Mouse (Mus musculus) kidney, postnatal 10 days (tissue): ENCODE measurements around the gene Atp5h.
A peak's percentile ranks its signal among the peaks of the same experiment; 100 is the strongest.
"Not testable (repeated sequence)": the region's sequence is repeated elsewhere in the genome, so short reads cannot be mapped to it uniquely, and the experiment has no call there.

Source experiments
- DNase-seq: peaks from one replicate; pipeline ENCODE4 v3.0.0; 2021; ENCODE audit warnings: mixed read lengths

The Atp5h gene

DNA sequence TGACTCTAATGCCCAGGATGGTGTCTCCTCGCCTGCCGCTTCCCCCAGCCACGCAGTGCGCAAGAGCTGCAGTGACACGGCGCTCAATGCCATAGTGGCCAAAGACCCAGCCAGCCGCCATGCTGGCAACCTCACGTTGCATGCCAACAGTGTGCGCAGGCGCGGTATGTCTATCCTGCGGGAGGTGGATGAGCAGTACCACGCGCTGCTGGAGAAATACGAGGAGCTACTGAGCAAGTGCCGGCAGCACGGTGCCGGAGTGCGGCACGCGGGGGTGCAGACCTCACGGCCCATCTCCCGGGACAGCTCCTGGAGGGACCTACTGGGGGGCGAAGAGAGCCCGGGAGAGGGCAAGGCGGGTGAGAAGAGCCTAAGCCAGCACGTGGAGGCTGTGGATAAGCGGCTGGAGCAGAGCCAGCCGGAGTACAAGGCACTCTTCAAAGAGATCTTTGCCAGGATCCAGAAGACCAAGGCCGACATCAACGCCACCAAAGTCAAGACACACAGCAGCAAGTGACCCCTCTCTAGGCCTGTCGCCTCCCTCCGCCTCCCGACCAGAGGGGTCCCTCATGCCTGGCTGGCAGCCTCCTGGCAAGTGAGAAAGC lies 25.9 kb downstream of the Atp5h start:
- DNase-seq, result no peak

DNA sequence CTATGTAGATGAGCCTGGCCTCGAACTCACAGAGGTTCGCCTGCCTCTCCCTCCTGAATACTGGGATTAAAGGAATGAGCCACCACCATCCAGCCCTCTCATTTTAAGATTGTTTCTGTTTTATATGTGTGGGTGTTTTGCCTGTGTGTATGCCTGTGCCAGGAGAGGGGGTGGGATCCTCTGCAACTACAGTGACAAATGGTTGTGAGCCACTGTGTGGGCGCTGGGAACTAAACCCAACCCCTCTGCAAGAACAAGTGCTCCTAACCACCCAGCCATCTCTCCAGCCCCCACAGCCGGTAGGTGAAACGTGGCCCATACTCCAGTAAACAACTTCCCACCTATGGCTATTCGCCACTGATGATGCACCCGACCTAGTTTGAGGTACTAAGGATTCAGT lies 28.4 kb downstream of the Atp5h start:
- DNase-seq, result no peak

DNA sequence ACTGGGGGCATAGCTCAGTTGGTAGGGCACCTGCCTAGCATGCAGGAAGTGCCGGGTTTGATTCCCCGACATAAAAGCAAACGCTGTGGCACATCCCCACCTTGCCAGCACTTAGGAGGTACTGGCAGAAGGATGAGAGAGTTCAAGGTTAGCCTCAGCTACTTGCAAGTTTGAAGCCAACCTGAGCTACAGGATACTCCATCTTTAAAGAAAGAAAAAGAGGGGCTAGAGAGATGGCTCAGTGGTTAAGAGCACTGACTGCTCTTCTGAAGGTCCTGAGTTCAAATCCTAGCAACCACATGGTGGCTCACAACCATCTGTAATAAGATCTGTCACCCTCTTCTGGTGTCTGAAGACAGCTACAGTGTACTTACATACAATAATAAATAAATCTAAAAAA lies 32.9 kb downstream of the Atp5h start:
- DNase-seq, result not testable (repeated sequence)

DNA sequence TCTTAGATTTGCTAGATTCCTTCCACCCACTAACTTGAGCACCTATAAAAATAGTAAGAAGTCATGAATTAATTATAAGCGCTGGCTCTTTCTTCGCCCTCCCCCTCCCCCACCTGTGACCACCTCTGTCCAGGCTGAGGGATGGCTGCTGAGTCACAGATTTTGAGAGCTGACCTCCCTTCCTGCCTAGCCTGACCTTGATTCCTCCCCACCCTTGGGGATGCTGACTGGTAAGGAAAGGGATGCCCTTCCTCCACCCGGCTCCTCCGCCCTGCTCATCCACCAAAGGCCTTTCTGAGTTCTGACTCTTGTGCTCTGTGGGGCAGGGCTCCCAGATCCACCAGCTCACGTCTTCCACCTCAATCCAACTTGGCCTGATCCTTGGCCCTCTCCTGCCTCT lies 35.2 kb downstream of the Atp5h start:
- peak; percentile 60 for DNase-seq

DNA sequence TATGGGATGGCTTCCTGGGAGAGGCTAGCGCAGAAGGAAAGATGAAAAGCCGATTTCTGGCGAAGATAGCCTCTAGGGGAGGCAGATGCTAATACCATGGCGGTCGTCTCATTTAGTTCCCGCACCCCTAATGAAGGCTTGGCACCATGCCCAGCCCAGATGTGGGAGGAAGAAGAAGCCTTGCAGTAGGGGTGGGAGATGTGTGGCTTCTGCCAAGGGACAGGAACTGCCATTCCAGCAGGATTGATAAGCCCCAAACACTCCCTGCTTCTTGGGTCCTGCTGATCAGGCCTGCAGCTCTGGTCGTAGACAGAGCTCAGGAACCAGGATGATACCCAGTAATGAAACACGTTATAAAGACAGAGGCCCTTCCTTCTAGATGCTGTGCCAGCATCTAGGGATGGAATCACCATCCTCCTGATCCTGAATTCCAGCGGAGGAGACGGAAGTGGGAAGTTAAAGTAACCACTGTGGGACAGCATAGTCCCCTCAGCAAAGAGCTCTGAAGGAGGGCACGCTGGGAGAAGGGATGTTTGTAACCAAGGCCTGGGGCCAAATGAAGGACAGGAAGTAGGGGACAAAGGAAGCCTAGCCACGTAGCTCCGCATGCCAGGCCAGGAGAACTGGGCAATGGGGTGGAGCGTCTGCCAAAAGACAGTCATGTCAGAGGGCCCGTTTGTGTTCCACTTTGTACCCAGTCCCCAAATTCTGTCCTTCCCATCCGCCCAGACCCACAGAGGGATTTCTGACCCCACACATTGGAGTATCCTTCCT lies 35.9 kb downstream of the Atp5h start:
- DNase-seq, result peak; percentile 77

DNA sequence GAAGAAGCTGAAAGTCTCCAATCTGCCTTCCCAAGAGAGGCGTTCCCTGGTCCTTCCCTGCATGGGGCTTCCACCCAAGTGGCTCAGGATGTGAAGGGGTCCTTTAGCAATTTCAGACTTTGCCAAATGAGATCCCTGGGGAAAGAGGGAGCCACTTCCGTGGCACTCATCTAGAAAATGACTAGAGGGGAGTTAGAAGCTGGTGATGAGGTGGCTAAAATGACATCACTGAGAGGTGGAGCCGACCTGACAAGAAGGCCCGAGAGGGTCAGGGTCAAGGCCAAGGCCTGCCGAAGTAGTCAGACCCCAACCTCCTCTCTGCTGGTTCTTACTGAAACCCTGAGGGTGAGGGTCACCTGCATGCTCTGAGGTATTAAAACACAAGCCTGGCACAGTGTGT lies 36.9 kb downstream of the Atp5h start:
- DNase-seq, result no peak

DNA sequence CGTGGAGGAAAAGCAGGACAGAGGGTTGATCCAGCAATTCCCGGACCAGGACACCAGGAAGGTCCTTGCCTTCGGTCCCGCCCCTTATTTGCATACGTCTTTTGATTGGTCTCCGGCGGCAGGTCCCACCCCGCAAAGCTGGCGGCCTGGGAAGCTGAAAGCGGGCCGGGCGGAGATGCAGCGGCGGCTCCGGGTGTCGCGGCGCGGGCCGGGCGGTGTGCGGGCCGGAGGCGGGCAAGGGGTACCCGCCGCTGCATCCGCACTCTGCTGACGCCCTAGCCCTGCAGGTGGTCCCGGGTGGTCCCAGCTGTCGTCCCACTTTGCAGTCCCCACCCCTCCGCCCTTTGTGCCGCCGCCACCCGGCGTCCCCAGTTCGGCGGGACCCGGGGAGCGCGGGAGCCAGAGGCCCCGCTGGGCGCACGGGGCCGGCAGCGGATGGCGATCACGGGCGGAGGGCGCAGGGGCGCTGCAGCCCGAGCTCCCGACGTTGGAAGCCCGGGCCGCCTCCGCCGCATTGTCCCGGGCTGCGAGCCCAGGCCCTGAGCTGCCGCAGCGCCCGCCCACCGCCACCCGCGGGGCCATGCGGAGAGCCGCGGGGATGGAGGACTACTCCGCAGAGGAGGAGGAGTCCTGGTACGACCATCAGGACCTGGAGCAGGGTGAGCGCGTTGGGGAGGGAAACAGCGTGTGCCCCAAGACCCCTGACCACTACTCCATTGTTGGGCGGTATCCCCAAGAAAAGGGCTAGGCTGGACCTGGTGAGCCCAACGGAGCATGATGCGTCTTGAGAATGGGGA lies 37.8 kb downstream of the Atp5h start, which contains the start of gene Cdr2l:
Cdr2l (plus strand) TSS at position 174 of the 797 bp plus-strand sequence.
- peak; percentile 95 for DNase-seq

DNA sequence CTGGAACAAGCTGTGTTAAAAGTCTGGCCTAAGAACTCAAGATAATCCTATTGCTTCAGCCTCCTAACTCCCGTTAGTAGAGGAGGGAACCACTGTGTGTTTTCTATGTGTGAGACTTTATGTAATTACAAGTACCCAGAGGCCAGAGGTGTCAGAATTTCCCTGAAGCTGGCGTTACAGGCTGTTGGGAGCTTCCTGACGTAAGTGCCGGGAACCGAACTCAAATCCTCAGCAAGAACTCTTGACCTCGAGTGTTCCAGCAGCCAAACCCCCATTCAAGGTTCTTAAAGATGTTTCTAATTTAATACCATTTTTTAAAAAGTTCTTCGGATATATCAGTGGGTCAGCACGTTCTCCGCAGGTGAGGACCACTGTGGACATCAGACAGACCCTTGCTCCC lies 38.5 kb downstream of the Atp5h start:
- DNase-seq, result no peak

DNA sequence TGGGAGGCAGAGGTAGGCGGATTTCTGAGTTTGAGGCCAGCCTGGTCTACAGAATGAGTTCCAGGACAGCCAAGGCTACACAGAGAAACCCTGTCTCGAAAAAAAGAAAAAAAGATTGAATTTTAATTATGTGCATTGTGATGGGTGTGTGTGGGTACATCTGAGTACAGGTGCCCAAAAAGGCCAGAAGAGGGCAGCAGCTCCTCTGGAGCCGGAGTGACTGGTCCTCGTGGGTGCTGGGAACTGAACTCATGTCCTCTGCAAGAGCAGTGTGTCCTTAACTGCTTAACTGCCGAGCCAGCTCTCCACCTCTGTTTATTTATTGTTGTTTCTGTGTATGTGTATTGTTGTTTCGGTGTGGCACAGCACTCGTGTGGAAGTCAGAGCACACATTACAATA lies 41.9 kb downstream of the Atp5h start:
- no peak for DNase-seq

DNA sequence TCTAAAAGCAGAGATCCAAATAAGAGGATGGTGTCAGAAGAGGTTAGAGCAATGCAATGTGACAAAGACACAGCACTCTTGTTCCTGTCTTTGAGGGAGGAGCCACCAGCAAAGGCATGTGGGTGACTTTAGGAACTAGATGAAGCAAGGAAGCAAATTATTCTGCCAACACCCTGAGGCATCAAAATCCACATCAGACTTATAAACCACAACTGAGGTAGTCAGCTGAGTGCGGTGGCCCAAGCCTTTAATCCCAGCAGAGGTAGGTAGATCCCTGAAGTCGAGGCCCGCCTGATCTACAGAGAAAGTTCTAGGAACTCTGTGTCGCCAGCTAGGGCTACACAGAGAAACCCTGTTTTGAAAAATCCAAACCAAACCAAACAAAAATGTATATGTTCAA lies 42.5 kb downstream of the Atp5h start:
- DNase-seq, result no peak

DNA sequence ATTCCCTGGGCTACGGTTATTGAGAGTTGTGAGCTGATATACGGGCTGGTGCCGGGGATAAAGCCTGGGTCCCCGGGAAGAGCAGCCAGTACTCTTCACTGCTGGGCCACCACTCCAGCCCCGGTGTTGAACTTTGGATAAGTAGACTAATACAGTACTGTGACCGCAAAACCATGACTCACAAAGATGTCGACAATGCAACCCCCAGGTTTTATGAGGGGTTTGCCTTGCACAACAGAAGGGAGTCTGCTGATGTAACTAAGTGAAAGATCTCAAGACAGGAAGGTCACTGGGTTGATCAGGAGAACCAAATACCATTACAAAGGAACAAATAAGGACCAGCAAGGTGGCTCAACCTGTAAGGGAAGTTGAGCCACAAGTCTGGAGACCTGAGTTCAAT lies 43.0 kb downstream of the Atp5h start:
- DNase-seq, result no peak

DNA sequence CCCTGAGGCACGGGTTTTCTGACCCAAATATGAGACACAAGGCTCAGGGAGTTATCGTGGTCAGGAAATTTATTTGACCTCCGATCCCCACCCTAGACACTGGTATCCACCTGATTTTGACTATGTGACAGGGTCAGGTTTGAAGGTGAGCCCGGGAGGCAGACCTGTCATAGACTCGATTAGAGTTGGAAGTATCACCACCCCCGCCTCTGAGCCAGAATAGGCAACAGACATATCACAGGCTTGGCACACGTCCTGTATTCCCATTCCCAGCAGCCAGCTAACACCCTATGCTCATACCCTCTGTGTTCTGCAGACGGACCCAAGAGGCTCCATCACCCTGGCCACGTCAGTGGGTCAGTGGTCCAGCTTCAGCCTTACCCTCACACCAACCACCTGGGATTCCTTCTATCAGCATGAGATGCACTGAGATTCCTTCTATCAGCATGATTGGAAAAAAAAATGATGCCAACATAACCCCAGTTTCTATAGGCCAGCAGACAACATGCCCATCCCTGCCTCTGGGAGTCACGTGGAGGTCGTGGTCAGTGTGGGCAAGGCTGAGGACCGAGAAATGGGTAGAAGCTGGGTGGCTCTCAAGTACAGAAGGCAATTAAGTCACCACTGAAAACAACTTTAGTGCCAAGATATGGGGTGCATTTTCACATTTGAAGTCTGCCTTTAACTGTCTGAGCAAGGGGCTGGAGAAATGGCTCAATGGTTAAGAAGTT lies 44.9 kb downstream of the Atp5h start:
- no peak for DNase-seq

DNA sequence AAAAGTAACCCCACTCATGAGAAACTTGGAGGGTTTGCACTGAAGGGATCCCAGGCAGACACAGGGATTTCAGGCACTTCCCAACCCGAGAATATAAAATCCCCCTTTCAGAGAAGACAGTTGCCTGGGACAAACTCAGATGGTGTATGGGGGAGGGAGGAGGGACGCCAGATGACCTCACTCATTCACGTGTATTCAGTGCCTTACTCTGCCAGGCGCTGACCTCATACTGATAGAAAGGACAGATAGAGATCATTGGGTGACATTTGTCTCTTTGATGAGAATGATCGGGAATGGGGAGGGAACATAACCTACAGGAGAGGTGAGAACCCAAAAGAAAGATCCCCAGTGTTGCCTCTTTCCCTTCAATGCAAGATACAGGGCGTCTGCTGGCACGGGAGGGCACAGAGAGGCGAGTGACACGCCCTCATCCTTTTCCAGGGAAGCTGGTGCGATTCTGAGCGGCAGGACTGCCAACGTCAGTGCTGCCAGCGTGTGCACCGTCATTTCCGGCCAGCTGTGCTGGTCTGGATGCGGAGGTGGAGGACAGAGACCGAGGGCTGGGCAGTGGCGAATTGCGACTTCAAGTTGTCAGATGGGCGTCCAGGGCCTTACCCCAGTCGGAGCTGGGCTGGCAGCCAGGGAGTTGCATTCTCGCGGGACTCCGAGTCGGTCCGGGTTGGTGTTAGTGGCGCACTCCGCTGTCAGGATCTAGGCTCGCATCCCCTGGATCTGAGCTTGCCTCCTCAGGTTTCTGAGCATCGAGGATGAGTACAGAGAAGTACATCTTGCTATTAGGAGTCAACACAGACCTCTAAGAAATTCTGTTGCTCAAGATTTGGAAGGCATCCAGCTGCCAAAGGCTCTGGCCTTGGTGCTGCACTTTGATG lies 45.7 kb downstream of the Atp5h start:
- DNase-seq, result peak; percentile 81

DNA sequence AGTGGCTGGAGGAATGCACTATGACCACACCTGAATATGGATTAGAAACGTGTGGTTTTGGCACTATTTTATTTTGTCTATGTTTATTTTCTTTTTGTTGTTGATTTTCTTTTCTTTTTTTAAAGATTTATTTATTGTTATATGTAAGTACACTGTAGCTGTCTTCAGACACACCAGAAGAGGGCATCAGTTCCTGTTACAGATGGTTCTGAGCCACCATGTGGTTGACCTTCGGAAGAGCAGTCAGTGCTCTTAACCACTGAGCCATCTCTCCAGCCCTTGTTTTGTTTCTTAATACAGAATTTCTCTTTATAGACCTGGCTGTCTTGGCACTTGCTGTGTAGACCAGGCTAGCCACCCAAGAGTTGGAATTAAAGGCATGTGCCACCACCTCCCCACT lies 47.0 kb downstream of the Atp5h start:
- DNase-seq, result no peak

DNA sequence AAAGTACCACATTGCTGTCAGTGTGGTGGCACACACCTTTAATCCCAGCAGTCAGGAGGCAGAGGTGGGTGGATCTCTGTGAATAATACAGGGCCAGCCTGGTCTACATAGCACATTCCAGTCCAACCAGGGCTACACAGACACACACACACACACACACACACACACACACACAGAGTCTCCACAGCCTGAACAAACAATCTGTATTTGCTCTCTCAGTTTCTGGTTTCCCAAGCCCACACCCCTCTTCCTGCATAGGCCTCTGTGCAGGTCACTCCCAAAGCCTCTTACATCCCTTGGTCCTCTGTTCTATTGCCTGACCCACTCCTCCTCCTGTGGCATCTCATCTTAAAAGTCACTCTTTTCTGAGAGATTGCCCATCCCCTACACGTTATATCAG lies 47.7 kb downstream of the Atp5h start:
- DNase-seq, result no peak

DNA sequence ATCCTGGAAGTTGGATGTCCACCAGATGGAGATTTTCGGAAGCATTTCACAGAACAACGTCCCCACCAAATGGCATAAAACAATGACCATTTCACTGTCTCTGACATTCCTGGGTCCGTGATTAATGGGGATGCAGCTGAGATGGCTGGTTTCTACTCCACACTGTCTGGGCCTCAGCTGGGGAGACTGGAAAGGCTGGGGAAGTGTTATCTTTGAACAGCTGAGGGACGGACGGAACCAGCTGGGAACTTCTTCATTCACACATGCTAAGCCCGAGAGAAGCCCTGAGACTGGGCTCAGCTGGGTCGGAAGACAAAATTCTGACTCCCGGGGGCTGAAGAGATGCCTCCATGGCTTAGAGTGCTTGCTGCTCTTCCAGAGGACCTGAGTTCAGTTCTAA lies 48.4 kb downstream of the Atp5h start:
- no peak for DNase-seq

DNA sequence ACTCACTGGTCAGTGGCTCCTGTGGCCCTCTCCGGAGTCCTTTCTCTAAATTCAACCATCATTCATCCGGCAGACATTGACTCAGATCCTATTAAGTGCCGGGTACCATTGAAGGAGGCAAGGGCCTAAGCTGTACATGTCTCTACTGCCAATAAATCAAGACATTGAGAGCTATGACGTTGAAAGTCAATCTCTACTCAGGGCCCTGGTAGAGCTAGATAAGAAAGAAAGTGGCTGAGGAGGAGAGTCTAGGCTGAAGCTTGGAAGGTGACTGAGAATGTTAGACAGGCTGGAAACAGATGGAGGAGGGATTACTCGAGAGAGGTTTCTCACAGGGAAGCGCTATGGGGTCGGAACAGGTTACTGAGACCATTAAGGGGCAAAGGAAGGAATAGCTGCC lies 49.4 kb downstream of the Atp5h start:
- DNase-seq, result no peak

DNA sequence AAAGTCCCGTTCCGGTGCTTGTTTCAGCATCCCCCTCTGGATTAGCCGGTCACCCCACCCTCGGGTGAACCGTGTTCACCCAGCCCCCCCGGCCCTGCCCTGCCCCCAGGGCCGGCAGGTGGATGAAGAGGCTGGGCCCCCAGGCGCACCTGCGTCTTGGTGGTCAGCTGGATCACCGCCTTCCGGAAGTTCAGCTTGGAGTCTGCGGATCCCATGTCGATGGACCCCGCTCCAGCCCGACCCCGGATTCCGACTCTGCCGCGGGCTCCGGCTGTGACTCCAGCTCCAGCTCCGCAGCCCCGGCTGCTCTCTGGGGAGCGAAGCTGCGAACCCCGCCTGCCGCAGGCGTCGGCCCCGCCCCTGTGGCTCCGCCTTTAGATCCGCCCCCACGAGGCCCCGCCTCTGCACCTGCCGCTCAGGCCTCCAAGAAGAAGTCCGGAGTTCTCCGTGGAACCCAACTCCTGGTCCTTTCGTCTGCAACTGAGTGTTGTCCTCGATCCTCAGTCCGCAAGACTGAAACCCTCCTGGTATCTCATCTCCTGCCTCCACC lies 52.3 kb downstream of the Atp5h start, which contains the start of gene Hid1:
Hid1 (minus strand) TSS at position 362 of the 550 bp plus-strand sequence.
- peak; percentile 88 for DNase-seq

DNA sequence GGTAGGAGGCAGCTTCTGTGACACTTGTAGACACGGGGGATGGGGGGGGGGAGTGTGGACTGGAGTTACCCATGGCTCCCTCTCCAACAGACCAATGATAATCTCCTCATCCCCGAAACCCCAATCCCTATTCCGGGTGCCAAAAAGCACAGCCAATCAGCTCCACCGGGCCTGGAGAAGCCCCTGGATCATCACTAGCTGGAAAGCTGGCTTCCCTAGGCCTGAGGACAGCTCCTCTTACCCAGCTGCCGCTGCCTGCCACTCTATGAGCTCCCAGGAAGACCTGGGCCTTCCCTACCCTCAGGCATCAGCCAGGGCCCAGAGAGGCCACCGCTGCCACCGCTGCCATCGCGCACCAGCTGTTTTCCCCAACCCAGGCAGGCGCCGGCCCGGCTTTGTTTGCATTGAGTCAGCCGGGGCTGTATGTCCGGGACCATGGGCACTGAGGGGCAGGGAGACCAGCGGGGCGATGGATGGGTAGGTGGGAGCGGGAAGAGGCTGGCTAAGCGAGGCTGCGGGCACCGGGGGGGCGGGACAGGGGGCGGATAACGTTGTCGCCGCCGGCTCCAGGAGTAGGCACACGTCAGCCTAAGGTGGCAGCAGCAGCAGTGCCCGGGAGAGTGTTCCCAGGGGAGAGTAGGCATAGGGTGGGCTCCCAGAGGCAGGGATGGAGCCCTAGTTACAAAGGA lies 52.9 kb downstream of the Atp5h start:
- peak; percentile 27 for DNase-seq

DNA sequence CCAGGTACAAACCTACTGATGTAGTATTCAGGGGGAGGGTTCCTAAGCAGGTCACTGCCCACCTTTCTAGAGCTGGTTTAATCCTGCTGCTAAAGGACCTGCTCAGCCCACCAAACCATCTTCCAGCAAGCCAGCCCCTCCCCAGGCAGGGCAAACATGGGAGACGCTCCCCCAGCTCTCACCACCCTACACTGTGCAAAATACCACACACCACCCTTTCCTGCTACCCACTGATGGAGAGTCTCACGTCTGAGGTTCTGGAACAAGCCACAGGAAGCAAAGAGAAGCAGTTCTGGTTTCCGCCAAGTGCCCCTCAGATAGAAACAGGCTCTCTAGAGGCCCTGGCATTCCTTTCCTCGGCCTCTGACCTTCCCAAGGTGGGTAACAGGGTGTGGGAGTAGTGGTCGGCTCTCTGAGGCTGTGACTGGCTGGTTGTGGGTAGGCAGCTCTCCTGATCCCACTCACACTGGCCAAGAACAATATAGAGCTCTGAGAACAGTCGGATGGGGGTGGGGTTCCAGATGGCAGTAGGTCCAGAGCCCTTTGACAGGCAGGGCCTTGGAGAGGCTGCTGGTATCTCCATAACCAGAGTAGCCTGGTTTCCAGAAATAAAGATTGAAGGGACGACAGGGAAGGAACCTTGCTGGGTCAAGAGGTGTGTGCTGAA lies 53.6 kb downstream of the Atp5h start:
- DNase-seq, result no peak
